Mouse (Mus musculus) heart, embryonic 11.5 days (tissue): ENCODE measurements around the gene Cd302. TPM values are rescaled to one million over a fixed set of nuclear protein-coding genes. Genes with fewer than 3 reads are reported as not detected.

ENCODE experiments used
- polyA plus RNA-seq: library from polyadenylated mRNA; unstranded; fragments of >200 nt; fragmentation: Nextera tagmentation; extraction: Ambion mirVana; gene quantifications from 2 replicates; pipeline ENCODE4 v1.2.1, GENCODE M21; 2014

Gene Cd302
- polyA plus RNA-seq, 1 experiment from 2014 or later: 22.6 TPM

Other genes starting within 250 kb of the Cd302 start
- gene Baz2b, start 74.6 kb downstream of the Cd302 start, polyA plus RNA-seq: 51.2 and 56.1 TPM in 2 replicates
- gene March7, start 74.6 kb downstream of the Cd302 start, polyA plus RNA-seq: 62.6 and 65.2 TPM in 2 replicates
- gene Ly75, start 98.8 kb upstream of the Cd302 start, polyA plus RNA-seq: 3.7 and 4.5 TPM in 2 replicates